Mouse (Mus musculus) megakaryocyte progenitor cell, adult 5-6 weeks (primary cell): ENCODE measurements around the gene Fam122b. TPM values are rescaled to one million over a fixed set of nuclear protein-coding genes. Genes with fewer than 3 reads are reported as not detected.

Experiments used
- ATAC-seq: replicated peaks from 2 replicates; pipeline ENCODE4 v1.8.0; 2016; ENCODE audit warnings: mild to moderate bottlenecking, moderate TSS enrichment, inconsistent platforms; ENCODE audit not compliant: poor library complexity
- total RNA-seq, 2 experiments: library from RNA; stranded (forward) in 1 of 2; stranded (reverse) in 1 of 2; fragments of 157-497, 149-512 nt in 1 of 2; fragments of 200-1000 nt in 1 of 2; gene quantifications; 2 replicates each; pipeline versions ENCODE4 v1.2.3 to v1.2.4; 2015 to 2017

Fam122b gene
- total RNA-seq, 2 experiments from 2014 or later, result 5.0 to 28.2 TPM

DNA sequence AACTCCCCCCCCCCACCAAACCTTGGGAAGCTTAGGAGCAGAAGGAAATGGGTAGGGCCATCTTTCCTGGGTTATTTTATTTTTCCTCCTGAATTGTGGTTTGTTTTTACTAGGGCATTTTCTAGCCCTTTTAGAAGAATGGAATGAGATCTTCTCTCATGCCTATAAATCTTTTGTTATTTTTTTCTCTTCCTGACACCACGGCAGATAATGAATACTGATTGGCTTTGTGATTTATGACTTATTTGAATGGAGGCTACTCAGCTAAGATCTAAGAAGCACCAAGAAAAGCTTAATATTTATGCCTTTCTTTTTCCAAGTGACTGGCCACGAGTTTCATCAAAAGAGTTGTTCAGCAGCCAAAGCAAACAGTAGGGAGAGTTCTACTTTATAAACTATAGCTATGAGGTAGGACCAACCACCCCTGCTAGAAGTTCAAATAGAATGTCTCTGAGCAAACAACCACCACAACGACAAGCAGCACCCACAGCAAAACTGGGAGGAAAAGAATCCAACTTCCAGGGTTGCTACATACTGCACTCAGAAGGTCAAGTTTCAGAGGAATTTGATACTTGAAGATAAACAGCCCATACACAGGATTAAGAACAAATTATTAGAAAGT is 64.8 kb downstream of the Fam122b start:
- ATAC-seq, result no peak

GRCm38 (mm10) chrX:53201616-53202015 is 68.0 kb downstream of the Fam122b start:
- no peak for ATAC-seq

GRCm38 (mm10) chrX:53197681-53198080 is 71.9 kb downstream of the Fam122b start:
- ATAC-seq, result no peak

- ATAC-seq, result no peak
Measured at GRCm38 (mm10) chrX:53196392-53196791, 73.2 kb downstream of the Fam122b start.

Other genes starting within 250 kb of the Fam122b start
- gene Plac1, start 29.7 kb downstream of the Fam122b start, total RNA-seq (2015), result not detected in 2 replicates
- not detected in 2 replicates for gene Plac1, start 29.7 kb downstream of the Fam122b start, total RNA-seq (2017)
- gene Fam122c, start 3.6 kb upstream of the Fam122b start, total RNA-seq (2015), result not detected in 2 replicates
- gene Fam122c, start 3.6 kb upstream of the Fam122b start, total RNA-seq (2017), result not detected in 2 replicates
- gene Mospd1, start 100.7 kb upstream of the Fam122b start, total RNA-seq (2015), result 30.3 and 30.6 TPM in 2 replicates
- 21.4 and 26.9 TPM in 2 replicates for gene Mospd1, start 100.7 kb upstream of the Fam122b start, total RNA-seq (2017)
- not detected in 2 replicates for gene Etd, start 165.1 kb upstream of the Fam122b start, total RNA-seq (2015)
- gene Etd, start 165.1 kb upstream of the Fam122b start, total RNA-seq (2017), result not detected in 2 replicates